Mouse (Mus musculus): ENCODE data around the gene Dazap1.

Gene Dazap1

DNA sequence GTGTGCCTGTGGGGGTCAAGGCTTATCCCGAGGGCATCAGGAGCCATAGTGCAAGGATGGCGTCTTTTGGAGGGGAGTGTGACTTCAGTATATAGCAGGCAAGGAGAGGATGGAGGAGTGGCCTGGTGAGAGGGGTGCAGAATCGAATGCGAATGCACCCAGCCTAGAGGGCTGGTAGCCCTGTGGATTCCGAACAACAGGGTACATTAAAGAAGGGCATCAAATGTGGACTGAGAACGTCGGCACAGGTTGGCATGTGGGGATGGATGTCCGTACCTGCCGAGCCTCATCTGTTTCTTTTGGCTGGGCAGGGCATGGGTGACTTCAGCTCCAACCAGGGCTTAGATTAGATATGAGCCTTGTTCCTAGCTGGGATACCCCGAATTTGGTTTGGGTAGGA is 38.5 kb downstream of the Dazap1 start:
- no peak for DNase-seq

DNA sequence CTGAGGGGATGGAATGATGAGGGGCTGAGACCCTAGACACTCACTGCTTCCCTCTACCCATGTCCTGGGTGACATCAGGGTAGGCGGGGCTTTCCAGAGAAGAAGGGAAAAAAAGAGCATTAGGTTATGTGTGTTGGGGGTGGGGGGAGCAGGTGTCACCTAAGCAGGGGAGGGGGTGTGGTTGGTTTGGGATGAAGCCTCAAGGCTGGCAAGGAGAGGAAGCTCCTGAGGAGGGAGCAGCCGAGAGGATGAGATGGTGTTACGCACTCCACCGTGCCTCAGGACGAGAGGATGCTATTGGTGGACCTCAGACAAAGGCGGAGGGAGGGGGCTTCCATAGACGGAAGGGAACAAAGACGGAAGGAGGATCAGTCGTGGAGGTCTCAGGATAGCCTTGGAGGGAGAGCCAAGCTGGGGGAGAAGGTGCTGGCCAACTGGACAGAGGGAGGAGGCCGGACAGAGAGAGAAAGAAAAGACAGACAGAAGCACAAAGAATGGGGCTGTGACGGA is 39.4 kb downstream of the Dazap1 start:
- no peak for DNase-seq

- no peak for DNase-seq
These were observed 40.2 kb downstream of the Dazap1 start for GRCm38 (mm10) chr10:80301256-80302081.

DNA sequence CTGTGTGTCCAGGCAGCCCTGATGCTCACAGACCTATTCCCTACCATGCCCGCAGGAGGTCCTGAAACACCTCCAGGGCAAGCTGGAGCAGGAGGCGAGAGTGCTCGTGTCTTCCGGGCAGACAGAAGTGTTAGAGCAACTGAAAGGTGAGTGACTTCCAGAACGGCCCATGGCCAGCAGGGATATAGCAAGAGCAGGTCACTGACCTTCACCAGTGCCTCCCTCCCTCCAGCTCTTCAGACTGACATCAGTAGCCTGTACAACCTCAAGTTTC is 40.7 kb downstream of the Dazap1 start:
- DNase-seq: no peak

DNA sequence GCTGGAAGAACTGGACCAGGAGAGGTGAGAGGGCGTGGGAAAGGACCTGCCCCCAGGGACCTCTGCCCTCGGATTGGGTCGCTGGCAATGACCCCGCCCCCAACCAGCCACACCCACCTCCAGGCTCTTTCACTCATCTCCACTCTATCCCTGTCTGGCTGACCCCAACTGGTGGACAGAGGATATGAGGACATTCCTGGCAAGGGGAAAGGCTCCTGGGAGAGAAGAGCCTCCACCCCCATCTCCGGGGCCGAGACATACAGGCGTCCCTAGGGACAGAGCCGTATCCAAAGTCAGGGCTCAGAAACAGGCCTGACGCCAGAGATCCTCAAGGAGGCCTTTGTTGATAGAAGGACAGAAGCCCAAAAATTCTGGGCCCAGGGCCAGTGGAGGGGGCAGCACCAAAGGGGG is 41.2 kb downstream of the Dazap1 start:
- peak; percentile 85 for DNase-seq

GRCm38 (mm10) chr10:80304458-80304857 is 43.2 kb downstream of the Dazap1 start:
- DNase-seq: no peak

DNA sequence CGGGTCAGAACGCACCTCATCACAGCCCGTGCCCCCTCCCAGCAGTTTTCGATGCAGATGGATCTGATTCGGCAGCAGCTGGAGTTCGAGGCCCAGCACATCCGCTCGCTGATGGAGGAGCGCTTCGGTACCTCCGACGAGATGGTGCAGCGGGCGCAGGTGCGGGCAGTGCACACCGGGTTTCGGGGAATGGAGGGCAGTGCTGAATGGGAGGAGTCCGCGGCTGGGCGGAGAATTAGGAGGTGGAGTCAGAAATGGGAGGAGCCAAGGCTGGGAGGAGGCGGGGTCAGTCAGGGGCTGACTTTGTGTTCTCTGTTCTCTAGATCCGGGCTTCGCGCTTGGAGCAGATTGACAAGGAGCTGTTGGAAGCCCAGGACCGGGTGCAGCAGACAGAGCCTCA is 43.6 kb downstream of the Dazap1 start:
- DNase-seq: peak; percentile 60

DNA sequence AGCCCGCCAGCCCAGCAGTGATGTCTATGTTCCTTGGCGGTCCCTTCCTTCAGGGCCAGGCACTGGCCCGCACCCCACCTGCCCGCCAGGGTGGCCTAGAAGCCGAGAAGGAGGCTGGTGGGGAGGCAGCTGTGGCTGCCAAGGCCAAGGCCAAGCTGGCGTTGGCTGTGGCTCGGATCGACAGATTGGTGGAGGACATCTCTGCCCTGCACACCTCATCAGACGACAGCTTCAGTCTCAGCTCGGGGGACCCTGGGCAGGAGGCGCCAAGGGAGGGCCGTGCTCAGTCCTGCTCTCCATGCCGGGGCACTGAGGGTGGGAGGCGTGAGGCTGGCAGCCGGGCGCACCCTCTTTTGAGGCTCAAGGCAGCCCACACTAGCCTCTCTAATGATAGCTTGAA is 50.3 kb downstream of the Dazap1 start:
- DNase-seq: no peak

GRCm38 (mm10) chr10:80312586-80313504 is 51.6 kb downstream of the Dazap1 start:
- DNase-seq: no peak

DNA sequence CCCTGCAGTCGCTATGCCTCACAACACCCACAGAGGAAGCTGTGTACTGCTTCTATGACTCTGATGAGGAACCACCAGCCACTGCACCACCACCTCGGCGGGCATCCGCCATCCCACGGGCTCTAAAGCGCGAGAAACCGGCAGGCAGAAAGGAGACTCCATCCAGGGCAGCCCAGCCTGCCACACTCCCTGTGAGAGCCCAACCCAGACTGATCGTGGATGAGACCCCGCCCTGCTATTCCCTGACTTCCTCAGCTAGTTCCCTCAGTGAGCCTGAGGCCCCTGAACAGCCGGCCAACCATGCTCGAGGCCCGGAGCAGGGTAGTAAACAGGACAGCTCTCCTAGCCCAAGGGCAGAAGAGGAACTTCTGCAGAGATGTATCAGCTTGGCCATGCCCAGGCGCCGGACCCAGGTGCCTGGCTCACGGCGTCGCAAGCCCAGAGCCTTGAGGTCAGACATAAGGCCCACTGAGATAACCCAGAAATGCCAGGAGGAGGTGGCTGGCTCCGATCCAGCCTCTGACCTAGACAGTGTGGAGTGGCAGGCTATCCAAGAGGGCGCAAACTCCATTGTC is 52.4 kb downstream of the Dazap1 start:
- no peak for DNase-seq

DNA sequence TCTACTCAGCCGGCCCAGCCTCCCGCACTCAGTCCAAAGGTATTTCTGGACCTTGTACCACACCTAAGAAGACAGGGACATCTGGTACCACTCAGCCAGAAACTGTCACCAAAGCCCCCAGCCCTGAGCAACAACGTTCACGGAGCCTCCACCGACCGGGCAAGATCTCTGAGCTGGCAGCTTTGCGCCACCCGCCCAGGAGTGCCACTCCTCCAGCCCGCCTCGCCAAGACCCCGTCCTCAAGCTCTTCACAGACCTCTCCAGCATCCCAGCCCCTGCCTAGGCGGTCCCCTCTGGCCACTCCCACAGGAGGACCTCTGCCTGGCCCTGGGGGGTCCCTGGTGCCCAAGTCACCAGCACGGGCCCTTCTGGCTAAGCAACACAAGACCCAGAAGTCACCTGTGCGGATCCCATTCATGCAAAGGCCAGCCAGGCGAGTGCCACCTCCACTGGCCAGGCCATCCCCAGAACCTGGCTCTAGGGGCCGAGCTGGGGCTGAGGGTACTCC is 53.3 kb downstream of the Dazap1 start:
- no peak for DNase-seq

GRCm38 (mm10) chr10:80315315-80315714 is 54.0 kb downstream of the Dazap1 start:
- DNase-seq: no peak

DNA sequence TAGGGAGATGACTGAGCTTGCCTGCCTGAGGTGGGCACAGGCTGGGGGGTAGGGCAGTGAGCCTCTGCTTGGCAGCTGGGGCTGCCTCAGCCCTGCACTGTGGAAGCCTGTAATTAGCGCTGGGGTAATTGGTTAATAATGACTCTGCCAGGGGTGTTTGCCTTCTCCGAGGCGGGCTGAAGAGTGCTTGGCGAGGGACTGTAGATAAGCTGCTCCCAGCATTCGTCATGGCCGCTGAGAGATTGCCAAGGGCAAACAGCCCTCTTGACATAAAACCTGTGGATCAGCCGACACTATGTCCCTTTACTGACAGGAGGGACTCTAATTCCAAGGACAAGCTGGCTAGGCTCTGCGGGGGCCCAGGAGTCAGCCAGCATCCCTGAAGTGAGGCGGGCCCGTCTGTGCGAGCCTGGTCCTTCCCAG is 55.1 kb downstream of the Dazap1 start:
- DNase-seq: no peak

GRCm38 (mm10) chr10:80317011-80317410 is 55.7 kb downstream of the Dazap1 start:
- no peak for DNase-seq

DNA sequence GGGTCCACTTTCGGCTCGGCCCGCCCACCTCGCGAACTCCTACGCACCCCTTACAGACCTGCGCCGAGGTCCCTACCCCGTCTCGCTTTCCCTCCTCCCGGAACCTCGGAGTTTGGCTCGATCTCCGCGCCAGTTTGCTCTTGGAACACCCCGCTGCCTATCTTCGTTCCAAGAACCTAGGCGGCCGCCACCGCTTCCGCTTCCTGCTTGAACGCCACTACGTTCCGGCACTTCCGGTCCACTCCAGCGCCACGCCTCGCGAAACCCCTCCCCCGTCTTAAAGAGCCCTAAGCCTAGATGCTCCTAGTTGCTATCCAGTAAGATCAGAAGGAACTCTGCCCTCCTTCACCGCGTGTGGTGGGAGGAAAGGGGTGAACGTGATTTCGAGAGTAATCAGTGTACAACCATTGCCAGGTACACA is 59.1 kb downstream of the Dazap1 start, which contains the start of gene 2310011J03Rik:
2310011J03Rik (minus strand) TSS at position 198 of the 421 bp plus-strand sequence.
- DNase-seq: peak; percentile 95

DNA sequence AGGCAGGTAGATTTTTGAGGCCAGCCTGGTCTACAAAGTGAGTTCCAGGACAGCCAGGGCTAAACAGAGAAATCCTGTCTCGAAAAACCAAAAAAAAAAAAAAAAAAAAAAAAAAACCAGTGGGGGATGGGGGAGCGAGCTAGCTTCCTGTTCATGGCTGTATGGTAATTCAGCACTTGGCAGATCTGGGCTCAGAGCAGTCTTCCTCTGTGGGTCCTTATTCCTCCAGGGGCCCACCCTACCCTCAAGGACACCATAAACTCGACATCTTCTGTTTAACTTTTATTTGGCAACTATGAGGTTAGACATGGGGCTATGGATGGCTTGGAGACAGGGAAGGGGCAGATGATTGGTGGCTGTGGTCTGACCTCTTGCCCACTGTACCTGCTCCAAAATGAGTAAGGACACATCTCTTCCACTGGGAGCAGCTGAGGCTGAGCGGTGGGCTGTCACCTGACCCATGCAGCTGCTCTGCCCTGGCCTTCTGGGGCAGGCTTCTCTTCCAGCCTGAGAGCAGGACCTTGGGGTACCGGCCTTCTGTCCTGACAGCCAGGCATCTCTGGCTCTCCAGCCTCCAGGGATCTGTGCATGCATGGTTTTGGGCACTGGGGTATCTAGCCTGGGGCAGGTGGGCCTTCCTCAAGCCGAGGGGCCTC is 59.9 kb downstream of the Dazap1 start:
- DNase-seq: no peak

- DNase-seq: no peak
These were observed 60.6 kb downstream of the Dazap1 start for GRCm38 (mm10) chr10:80321670-80322581.

DNA sequence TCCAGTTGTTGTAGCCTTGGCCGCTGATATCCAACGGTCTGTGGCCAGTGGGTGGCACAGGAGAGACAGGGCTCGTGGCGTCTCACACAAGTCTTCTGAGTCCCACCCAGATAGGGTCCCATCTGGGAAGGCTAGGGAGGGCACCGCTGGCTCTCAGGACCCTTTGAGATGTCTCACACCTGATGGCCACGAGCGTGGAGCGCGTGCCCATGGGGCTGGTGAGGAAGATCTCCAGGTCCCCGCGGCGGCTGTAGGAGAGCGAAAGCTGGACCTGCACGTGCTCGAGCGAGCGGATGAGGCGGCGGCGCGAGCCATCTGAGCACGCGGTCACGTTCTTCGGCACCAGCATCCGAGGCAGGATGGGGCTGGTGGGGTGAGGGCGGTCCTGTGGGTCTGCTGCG is 61.5 kb downstream of the Dazap1 start:
- DNase-seq: peak; percentile 59

DNA sequence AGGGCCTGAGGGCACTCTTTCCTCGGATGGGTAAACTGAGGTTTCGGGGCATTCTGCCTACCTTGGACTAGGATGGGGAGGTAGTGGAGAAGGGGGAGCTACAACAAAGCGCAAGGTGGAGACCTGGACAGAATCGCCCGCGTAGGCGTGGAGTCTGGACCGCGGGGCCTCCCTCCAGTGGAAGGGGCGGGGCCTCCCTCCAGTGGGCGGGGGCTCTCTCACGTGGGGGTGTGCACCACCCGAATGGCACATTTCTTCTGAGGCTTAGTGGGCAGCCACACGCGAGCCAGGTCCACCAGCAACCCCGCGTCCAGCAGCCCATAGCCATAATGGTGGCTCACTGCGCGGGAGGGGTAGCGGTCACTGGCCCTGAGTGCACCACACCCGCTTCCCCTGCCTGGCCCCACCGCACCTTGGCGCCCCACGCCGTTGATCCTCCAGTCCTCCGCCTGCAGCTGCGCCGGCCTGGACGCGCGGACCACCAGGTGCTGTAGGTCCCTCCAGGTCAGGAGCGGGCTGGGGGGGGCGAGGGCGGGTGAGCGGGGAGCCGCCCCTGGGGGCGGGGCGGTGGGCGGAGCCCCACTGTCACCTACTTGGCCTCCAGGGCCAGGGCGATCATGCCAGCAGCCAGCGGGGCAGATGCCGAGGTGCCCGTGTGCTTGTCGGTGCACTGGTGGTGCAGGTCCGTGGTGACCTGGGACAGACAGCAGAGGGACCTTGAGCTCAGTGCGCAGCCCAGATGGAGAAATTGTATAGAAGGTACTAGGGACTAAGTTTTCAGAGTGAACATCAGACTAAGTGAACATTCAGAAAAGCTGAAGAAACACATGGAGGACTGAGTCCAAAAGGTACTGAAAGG is 62.2 kb downstream of the Dazap1 start:
- peak; percentile 83 for DNase-seq

Measured in kidney, postnatal 10 days (tissue).